Mouse (Mus musculus) testis, adult 2 months (tissue): ENCODE measurements at regions not wholly inside any gene's neighbourhood (a gene's known extent, or its start where the extent isn't known, plus 50 kb on each side); places are given as distances from the start of the nearest gene placed in this dataset.
A peak's percentile ranks its signal among the peaks of the same experiment; 100 is the strongest.

Source experiments
- H3K27ac ChIP-seq: fragments of 200-500 bp; 2 replicates; pipeline ENCODE4 v1.5.1; 2012; ENCODE audit warnings: low read depth, low read length; ENCODE audit not compliant: control insufficient read depth, insufficient read depth
- H3K27me3 ChIP-seq: fragments of 200-500 bp; 2 replicates; pipeline ENCODE4 v1.6.1; 2012; ENCODE audit warnings: mild to moderate bottlenecking, low read length, moderate library complexity; ENCODE audit not compliant: control insufficient read depth, insufficient read depth
- H3K36me3 ChIP-seq: fragments of 200-500 bp; 2 replicates; pipeline ENCODE4 v1.6.1; 2012; ENCODE audit warnings: mild to moderate bottlenecking, low read length; ENCODE audit not compliant: control insufficient read depth, insufficient read depth
- H3K4me1 ChIP-seq: fragments of 200-500 bp; 2 replicates; pipeline ENCODE4 v1.6.1; 2012; ENCODE audit warnings: low read length; ENCODE audit not compliant: control insufficient read depth, insufficient read depth
- H3K4me3 ChIP-seq: fragments of 200-500 bp; 2 replicates; pipeline ENCODE4 v1.5.1; 2012; ENCODE audit warnings: low read depth, mild to moderate bottlenecking, low read length, moderate library complexity, mixed read lengths; ENCODE audit not compliant: control insufficient read depth
- CTCF ChIP-seq: fragments of 200-500 bp; IDR thresholded peaks from 2 replicates; pipeline ENCODE4 v1.5.1; 2012; ENCODE audit warnings: low read depth, mild to moderate bottlenecking, inconsistent platforms, low read length, moderate library complexity; ENCODE audit not compliant: control insufficient read depth, insufficient read depth, insufficient replicate concordance
- POLR2A ChIP-seq: fragments of 200-500 bp; IDR thresholded peaks from 2 replicates; pipeline ENCODE4 v1.6.1; 2012; ENCODE audit warnings: low read depth, mild to moderate bottlenecking, inconsistent platforms, low read length, moderate library complexity; ENCODE audit not compliant: control insufficient read depth

- no peaks in the 10 kb centered on the region for H3K4me1 ChIP-seq
These were observed 589.7 kb downstream of the Defb40 start for GRCm38 (mm10) chr8:18388353-18388752.

DNA sequence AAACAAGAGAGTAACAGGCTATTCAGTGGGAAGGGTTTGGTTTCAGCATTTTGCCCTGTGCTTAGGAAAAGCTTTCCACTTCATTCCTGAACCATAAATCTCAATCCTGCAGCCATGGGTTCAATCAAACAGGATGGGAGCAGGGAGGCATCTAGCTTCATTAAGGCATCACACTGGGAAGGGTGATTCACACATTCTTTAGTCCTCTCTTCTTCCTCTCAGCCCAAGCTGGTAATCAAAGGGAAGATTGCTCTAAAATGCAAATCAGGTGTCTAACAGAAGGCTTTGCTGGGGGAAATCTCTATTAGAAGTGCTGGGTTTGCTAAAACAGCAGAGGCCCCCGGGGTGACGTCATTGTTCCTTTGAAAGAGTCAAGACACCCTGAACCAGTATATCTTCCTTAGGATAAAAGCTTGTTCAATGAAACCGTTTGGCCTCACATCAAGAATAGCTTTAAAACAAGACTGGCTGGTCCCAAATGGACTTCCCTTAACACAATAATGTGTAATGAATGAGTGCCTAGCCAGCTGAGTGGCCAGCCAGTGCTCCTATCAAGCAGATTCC lies 596.4 kb downstream of the Defb40 start:
- H3K36me3 ChIP-seq: no peaks in the 10 kb centered on the region
- H3K4me3 ChIP-seq: no peak overlapping the region
- no peaks in the 10 kb centered on the region for H3K4me1 ChIP-seq
- H3K27ac ChIP-seq: no peak overlapping the region
- H3K27me3 ChIP-seq: no peaks in the 10 kb centered on the region
- TF ChIP-seq CTCF: no peak
- no peak for TF ChIP-seq POLR2A

More at GRCm38 (mm10) chr8:18388353-18388752, 589.7 kb downstream of the Defb40 start:
- TF ChIP-seq POLR2A: no peak
- TF ChIP-seq CTCF: peak; percentile 43; the same call in 1 of the 2 replicates
- H3K27ac ChIP-seq: no peak overlapping the region
- no peaks in the 10 kb centered on the region for H3K27me3 ChIP-seq
- no peak overlapping the region for H3K4me3 ChIP-seq
- no peaks in the 10 kb centered on the region for H3K36me3 ChIP-seq

- H3K36me3 ChIP-seq: no peaks in the 10 kb centered on the region
- TF ChIP-seq CTCF (no peak), POLR2A (no peak)
- no peak overlapping the region for H3K27ac ChIP-seq
These were observed 629.3 kb downstream of the Defb40 start for GRCm38 (mm10) chr8:18348716-18349115.

GRCm38 (mm10) chr8:18346248-18346647 lies 631.8 kb downstream of the Defb40 start:
- TF ChIP-seq POLR2A (no peak), CTCF (no peak)
- Histone ChIP-seq H3K4me3 (no peak overlapping the region), H3K27ac (no peak overlapping the region), H3K4me1 (no peaks in the 10 kb centered on the region), H3K27me3 (no peaks in the 10 kb centered on the region), H3K36me3 (no peaks in the 10 kb centered on the region)

More at GRCm38 (mm10) chr8:18348716-18349115, 629.3 kb downstream of the Defb40 start:
- no peaks in the 10 kb centered on the region for H3K27me3 ChIP-seq
- no peak overlapping the region for H3K4me3 ChIP-seq
- no peaks in the 10 kb centered on the region for H3K4me1 ChIP-seq

- Histone ChIP-seq H3K4me3 (no peak overlapping the region), H3K36me3 (no peaks in the 10 kb centered on the region), H3K27ac (no peak overlapping the region), H3K4me1 (no peaks in the 10 kb centered on the region), H3K27me3 (no peaks in the 10 kb centered on the region)
- no peak for TF ChIP-seq POLR2A
- peak; percentile 76; the same call in 1 of the 2 replicates for TF ChIP-seq CTCF
These were observed 632.7 kb downstream of the Defb40 start for GRCm38 (mm10) chr8:18345322-18345721.

GRCm38 (mm10) chr8:18344838-18345237 lies 633.2 kb downstream of the Defb40 start:
- TF ChIP-seq CTCF: no peak
- no peak for TF ChIP-seq POLR2A
- H3K36me3 ChIP-seq: no peaks in the 10 kb centered on the region
- no peaks in the 10 kb centered on the region for H3K27me3 ChIP-seq
- no peak overlapping the region for H3K27ac ChIP-seq
- no peaks in the 10 kb centered on the region for H3K4me1 ChIP-seq
- no peak overlapping the region for H3K4me3 ChIP-seq

DNA sequence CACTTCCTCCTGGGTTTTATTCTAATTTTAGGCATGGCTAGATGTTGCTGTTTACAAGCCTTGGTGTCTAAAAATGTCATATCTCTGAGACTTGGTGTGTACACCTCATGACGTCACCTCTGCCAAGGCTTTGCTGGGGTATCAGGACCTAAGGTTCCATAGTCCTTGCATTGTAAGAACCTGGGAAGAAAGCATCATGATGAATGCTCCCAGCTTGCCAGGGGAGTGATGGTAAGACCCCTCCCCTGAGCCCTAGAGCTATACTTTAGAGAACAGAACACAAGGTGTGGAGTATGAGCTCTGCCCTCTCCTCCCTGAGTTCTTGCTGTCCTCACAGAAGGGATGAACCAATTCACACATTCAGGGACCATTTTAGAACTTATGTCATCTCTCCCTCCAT lies 642.5 kb downstream of the Defb40 start:
- H3K4me3 ChIP-seq: no peak overlapping the region
- H3K27ac ChIP-seq: no peak overlapping the region
- H3K36me3 ChIP-seq: no peaks in the 10 kb centered on the region
- H3K27me3 ChIP-seq: no peaks in the 10 kb centered on the region
- H3K4me1 ChIP-seq: peaks cover 2% of the 10 kb centered on the region; the same call in 1 of the 2 replicates
- TF ChIP-seq POLR2A: no peak

GRCm38 (mm10) chr8:18328521-18328920 lies 649.5 kb downstream of the Defb40 start:
- H3K4me3 ChIP-seq: no peak overlapping the region
- H3K27me3 ChIP-seq: no peaks in the 10 kb centered on the region
- no peak overlapping the region for H3K27ac ChIP-seq
- no peaks in the 10 kb centered on the region for H3K36me3 ChIP-seq
- no peak for TF ChIP-seq CTCF
- TF ChIP-seq POLR2A: no peak
- H3K4me1 ChIP-seq: no peaks in the 10 kb centered on the region
